Mouse (Mus musculus) thymus, adult 2 months (tissue): Measurements from ENCODE around the gene Nucks1. TPM values are rescaled to one million over a fixed set of nuclear protein-coding genes. Genes with fewer than 3 reads are reported as not detected.

Experiments used
- DNase-seq: peaks from one replicate; pipeline ENCODE4 v3.0.0; 2021
- H3K27ac ChIP-seq: fragments of 200-500 bp; 2 replicates; pipeline ENCODE4 v1.5.1; 2012; ENCODE audit warnings: low read length, control low read depth; ENCODE audit not compliant: control insufficient read depth, insufficient read depth
- H3K27me3 ChIP-seq: fragments of 200-500 bp; 2 replicates; pipeline ENCODE4 v1.6.1; 2012; ENCODE audit warnings: mild to moderate bottlenecking, low read length, moderate library complexity, mixed read lengths; ENCODE audit not compliant: control insufficient read depth, insufficient read depth
- H3K36me3 ChIP-seq: fragments of 200-500 bp; 2 replicates; pipeline ENCODE4 v1.6.1; 2012; ENCODE audit warnings: mild to moderate bottlenecking, low read length, moderate library complexity; ENCODE audit not compliant: control insufficient read depth, insufficient read depth
- H3K4me1 ChIP-seq: fragments of 200-500 bp; replicated peaks from 2 replicates; pipeline ENCODE4 v1.6.1; 2012; ENCODE audit warnings: low read length; ENCODE audit not compliant: control insufficient read depth, insufficient read depth
- H3K4me3 ChIP-seq: fragments of 200-500 bp; 2 replicates; pipeline ENCODE4 v1.5.1; 2012; ENCODE audit warnings: mild to moderate bottlenecking, low read length, control low read depth, moderate library complexity; ENCODE audit not compliant: control insufficient read depth, insufficient read depth
- CTCF ChIP-seq: fragments of 200-500 bp; IDR thresholded peaks from 2 replicates; pipeline ENCODE4 v1.5.1; 2012; ENCODE audit warnings: mild to moderate bottlenecking, control low read depth, low read length, moderate library complexity, borderline replicate concordance; ENCODE audit not compliant: control insufficient read depth, poor library complexity, insufficient read depth; ENCODE audit errors: extremely low read depth
- POLR2A ChIP-seq: fragments of 200-500 bp; IDR thresholded peaks from 2 replicates; pipeline ENCODE4 v1.6.1; 2012; ENCODE audit warnings: mild to moderate bottlenecking, low read length, control low read depth, moderate library complexity; ENCODE audit not compliant: control insufficient read depth, poor library complexity, insufficient read depth; ENCODE audit errors: extremely low read depth
- WGBS: fragments of 180-500 bp; shearing (Covaris S2); methylation state at CpG from one replicate; pipeline ENCODE4 v1.1.7; 2018; 5-methylcytosine and 5-hydroxymethylcytosine counted together
- polyA plus RNA-seq: library from polyadenylated mRNA; depleted of rRNA; stranded (reverse); fragments of >200 nt; gene quantifications from 2 replicates; pipeline ENCODE4 v1.2.3, GENCODE M21; 2012; rRNA removed

Nucks1 gene
- polyA plus RNA-seq: 16.6 and 21.4 TPM in 2 replicates

GRCm38 (mm10) chr1:131910001-131910648 is at the start of gene Nucks1:
Nucks1 (plus strand) TSS chr1:131910534.
- Histone ChIP-seq H3K4me3 (peak within 1 kb of the TSS; percentile 67), H3K27me3 (no peaks in the 10 kb centered on the region), H3K36me3 (no peaks in the 10 kb centered on the region), H3K4me1 (peaks cover 2% of the 10 kb centered on the region; the same call in 1 of the 2 replicates), H3K27ac (peak within 1 kb of the TSS; percentile 38; the same call in 1 of the 2 replicates)
- DNase-seq: peak; percentile 100
- TF ChIP-seq POLR2A (peak; percentile 5; the same call in 1 of the 2 replicates), CTCF (0 out of 2 replicates have a peak, but pooled peaks have one; percentile 24)
- under 1% methylated on average over 35 of the region's 35 CpGs for WGBS

DNA sequence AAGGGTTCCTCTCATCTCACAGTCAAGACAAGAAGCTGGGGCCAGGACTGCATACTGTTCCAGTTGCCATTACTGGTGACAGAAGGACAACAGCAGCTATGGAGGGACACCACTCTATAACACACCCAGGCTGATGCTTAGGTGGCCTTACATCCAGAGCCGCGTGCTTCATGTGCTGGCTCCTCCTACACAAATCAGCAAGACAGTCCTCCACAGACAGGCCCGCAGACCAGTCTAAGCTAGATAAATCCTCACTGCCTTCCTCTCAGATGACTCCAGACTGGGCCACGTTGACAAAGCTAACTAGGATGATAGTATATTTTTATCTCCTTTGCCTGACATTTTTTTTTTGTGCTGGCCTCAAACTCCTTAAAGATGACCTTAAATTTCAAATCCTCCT is 48.5 kb upstream of the Nucks1 start:
- Histone ChIP-seq H3K27ac (no peak overlapping the region), H3K4me1 (no peaks in the 10 kb centered on the region), H3K4me3 (no peak overlapping the region), H3K27me3 (no peaks in the 10 kb centered on the region), H3K36me3 (no peaks in the 10 kb centered on the region)
- 92% methylated on average over 4 of the region's 4 CpGs for WGBS
- DNase-seq: no peak
- no peak for TF ChIP-seq POLR2A
- no peak for TF ChIP-seq CTCF

DNA sequence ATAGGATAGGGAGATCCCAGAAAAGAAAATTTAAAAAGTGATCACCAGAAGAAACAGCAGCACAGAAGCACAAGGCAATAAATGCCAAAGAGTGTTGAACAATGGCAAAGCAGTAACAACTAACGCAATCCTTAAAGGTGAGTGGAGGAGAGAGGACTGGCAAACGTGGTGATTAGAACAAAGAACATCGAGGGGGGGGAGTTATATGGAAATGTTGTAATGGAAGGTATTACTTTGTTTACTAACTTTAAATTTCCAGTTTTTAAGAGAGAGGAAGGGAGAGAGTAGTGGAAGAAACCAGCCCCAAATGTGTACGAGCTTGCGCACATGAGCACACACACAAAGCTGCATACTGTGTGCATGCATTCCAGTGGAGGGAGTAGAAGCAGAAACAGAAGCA is 44.7 kb upstream of the Nucks1 start:
- TF ChIP-seq POLR2A (no peak), CTCF (no peak)
- no peak overlapping the region for H3K27ac ChIP-seq
- DNase-seq: no peak
- no peak overlapping the region for H3K4me3 ChIP-seq
- peaks cover 8% of the 10 kb centered on the region for H3K4me1 ChIP-seq
- 89% methylated on average over 5 of the region's 5 CpGs for WGBS
- H3K36me3 ChIP-seq: 0 out of 2 replicates have a peak, but pooled peaks cover 2% of the 10 kb centered on the region
- no peaks in the 10 kb centered on the region for H3K27me3 ChIP-seq

DNA sequence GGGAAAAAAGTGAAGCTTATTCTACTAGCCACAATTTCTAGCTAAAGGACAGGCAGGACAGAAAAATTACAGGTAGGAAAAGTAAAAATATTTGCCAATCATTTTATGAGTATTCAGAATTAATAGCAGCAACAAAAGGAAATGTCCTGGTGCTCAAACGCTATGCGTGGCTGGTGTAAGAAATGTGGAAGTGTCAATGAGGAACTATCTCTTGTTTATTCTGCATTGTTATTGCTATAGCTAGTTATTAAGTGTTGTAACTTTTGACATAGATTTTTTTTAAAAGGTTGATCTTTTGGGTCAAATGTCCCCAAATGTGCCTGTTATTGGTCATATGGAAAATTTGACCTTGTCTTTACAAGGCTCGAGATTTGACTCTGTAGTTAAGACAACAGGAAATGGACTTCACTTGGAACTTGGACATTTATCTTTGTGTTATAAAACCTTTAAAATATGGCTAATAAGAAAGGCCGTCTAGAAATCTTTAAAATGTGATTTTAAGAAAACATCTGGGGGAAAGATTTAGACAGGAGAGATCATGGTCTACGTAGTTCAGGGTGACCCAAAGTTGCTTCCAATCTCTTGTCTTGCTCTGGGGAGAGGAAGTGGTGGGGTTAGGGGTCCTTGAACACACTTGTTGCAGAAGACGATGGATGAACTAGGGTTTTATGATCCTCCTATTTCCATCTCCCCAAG is 43.9 kb upstream of the Nucks1 start:
- no peak for DNase-seq
- Histone ChIP-seq H3K4me3 (no peak overlapping the region), H3K36me3 (0 out of 2 replicates have a peak, but pooled peaks cover 5% of the 10 kb centered on the region), H3K27me3 (no peaks in the 10 kb centered on the region), H3K27ac (no peak overlapping the region), H3K4me1 (peaks cover 8% of the 10 kb centered on the region)
- TF ChIP-seq CTCF (no peak), POLR2A (no peak)
- WGBS: 42% methylated on average over 6 of the region's 6 CpGs

DNA sequence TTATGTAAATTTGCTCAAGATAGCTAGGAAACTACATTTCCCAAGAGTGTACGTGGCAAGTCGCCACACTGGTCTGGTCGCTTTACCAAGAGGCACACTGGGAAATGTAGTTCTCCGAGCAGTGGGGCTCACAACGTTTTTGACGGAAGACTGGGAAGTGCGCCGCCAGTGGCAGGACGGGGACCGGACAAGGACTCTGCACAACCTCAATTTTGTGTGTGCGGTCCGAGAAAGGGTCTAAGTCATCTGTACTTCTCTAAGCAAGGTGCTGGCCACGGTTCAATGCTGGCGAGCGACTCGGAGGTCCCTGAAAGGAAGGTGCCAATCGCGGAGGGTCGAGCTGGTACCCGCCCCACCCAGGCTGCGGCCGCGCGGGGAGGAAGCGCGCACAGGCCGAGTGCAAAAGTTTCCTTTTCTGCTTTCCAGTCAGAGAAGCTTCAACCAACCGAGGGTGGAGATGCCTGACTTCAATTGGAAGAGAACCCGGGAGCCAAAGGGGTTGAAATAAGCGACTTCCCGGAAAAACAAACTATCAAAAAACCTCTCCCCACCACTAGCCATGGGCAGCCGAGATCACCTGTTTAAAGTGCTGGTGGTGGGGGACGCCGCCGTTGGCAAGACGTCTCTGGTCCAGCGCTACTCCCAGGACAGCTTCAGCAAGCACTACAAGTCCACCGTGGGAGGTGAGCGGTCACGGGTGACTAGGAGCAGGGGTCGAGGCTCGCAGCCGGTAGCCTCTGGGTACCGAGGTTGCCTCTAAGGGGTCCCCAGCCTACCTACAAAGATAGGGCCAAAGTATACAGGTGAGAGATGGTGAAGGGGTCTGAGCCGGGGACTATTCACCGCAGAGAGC is 43.0 kb upstream of the Nucks1 start, which contains the start of gene Rab29:
Gene Rab29, plus strand, starts transcription at position 132 of the 853 bp plus-strand sequence.
- Histone ChIP-seq H3K4me3 (peak within 1 kb of the TSS; percentile 99), H3K4me1 (peaks cover 8% of the 10 kb centered on the region), H3K27me3 (no peaks in the 10 kb centered on the region), H3K27ac (peak within 1 kb of the TSS; percentile 53; the same call in 1 of the 2 replicates), H3K36me3 (peaks cover 8% of the 10 kb centered on the region; the same call in 1 of the 2 replicates)
- WGBS: under 1% methylated on average over 46 of the region's 46 CpGs
- no peak for TF ChIP-seq POLR2A
- TF ChIP-seq CTCF: peak; percentile 95
- peak; percentile 89 for DNase-seq

- Histone ChIP-seq H3K27ac (no peak overlapping the region), H3K36me3 (peaks cover 12% of the 10 kb centered on the region; the same call in 1 of the 2 replicates), H3K4me1 (peaks cover 8% of the 10 kb centered on the region), H3K27me3 (no peaks in the 10 kb centered on the region), H3K4me3 (peak overlapping the region; percentile 99)
- TF ChIP-seq POLR2A (no peak), CTCF (no peak)
- WGBS: 30% methylated on average over 10 of the region's 10 CpGs
- DNase-seq: peak; percentile 20
Measured at GRCm38 (mm10) chr1:131867946-131868290, 42.4 kb upstream of the Nucks1 start.
